Mouse (Mus musculus) c-Kit-positive CD71-positive TER-119-negative erythroid progenitor cells, embryonic 14.5 days (primary cell): ENCODE results near the gene Zfp456.
A peak's percentile ranks its signal among the peaks of the same experiment; 100 is the strongest.
"Not testable (repeated sequence)": the region's sequence is repeated elsewhere in the genome, so short reads cannot be mapped to it uniquely, and the experiment has no call there.

ENCODE experiments used
- DNase-seq: peaks from one replicate; pipeline ENCODE4 v3.0.0-alpha.2; 2013; ENCODE audit warnings: low read depth

The Zfp456 gene

GRCm38 (mm10) chr13:67375050-67375911, at the start of gene Zfp456, which contains the start of gene Gm28041:
TSS of gene Zfp456 (minus strand) at chr13:67375810.
TSS of gene Gm28041 (minus strand) at chr13:67375733.
- peak; percentile 82 for DNase-seq

- DNase-seq, result not testable (repeated sequence)
Measured at GRCm38 (mm10) chr13:67422532-67422931, 46.9 kb upstream of the Zfp456 start.

DNA sequence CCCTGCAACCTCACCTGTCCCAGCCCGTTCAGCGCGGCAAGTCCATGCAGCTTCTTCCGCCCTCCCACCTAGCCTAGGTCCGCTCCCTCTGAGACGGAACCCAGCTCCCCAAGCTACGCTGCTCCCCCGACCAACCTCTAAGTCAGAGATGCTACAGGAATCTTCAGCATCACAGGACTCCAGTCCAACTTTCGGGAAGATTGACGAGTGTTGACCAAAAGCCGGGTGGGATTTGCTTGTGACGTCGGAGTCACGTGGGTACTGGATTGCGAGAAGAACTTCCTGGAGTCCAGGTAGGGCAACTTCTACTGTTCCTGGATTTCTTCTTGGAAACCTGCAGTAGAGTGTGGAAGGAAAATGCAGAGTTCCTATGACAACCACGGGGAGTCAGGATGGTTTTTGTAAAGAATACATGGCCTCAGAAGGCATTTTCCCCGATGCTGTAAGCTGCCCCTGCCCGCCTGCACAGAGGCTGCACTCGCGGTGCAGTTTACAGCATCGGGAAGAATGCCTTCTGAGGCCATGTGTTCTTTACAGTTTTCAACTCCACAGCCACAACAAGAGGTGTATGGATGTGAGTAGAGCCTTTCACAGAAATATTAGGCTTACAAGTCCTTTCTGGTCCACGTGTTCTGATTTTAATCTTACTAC, 45.7 kb upstream of the Zfp456 start, which contains the start of gene Zfp459:
Gene Zfp459, minus strand, starts transcription at position 212 of the 651 bp plus-strand sequence.
- DNase-seq, result peak; percentile 48

DNA sequence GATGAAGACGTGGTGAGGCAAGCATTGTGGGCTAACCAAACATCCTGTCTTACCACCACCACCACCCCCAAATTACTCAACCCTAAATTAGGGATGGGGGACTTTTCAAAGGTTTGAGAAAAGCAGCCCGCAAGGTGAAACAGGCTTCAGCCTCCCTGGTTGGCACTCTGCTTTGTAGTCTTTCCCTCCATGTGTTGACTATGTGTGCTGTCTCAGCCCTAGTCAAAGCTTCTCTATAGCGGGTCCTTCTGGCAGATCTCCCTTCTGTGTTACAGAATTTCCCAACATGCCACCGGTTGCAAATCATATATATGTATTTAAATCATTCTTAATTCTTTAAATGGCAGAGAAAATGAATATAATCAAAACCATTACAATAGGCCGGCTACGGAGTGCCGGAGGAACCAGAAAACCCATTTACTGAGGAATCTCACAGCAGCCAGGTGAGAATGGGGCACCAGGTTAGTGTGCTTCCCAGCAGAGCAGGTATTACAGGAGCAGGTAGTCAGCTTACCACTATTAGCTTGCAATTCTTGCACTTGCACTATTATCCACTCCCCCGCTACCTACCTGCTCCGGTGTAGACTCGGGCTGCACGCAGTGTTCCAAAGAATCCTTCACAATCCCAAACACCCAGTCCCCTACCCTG, 45.1 kb upstream of the Zfp456 start:
- no peak for DNase-seq

DNA sequence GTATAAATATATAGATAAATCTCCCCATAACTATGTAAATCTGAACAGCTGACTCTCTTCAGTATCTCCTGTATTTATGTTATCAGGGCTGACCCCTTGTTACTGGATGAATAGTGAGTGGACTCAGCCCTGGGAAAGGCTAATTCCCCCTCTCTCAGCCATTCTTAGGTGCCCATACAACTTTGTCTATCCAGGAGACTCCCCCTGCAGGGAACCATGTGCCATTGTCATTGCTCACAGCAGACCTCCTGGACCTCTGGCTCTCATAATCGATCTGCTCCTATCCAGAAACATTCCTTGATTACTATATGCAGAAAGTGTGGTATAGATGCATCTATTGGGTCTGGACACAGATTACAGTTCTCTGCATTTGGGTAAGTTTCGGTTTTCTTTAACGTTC, 41.2 kb upstream of the Zfp456 start:
- DNase-seq, result no peak

- no peak for DNase-seq
Measured at GRCm38 (mm10) chr13:67415759-67416158, 40.1 kb upstream of the Zfp456 start.

DNA sequence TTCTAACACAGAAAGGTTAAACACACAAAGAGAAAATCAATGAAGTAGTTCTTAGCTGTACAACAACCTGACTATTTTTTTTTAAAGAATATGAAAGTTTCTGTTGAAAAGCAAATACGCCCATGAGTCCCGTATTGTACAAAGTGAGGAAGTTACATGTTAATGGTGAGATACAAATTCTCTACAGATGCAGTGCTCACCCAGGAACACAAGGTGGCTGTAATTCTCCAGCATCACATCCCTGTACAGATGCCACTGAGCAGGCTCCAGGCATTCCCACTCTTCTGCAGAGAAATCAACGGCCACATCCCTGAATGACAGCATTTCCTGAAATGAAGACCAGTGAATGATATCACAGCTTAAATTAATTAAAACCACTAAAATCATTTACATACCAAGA, 38.0 kb upstream of the Zfp456 start:
- DNase-seq, result not testable (repeated sequence)

- DNase-seq, result peak; percentile 69
Measured at GRCm38 (mm10) chr13:67399183-67399903, 23.7 kb upstream of the Zfp456 start, which contains the start of gene Zfp429. TSS of gene Zfp429 (minus strand) at chr13:67399819.

DNA sequence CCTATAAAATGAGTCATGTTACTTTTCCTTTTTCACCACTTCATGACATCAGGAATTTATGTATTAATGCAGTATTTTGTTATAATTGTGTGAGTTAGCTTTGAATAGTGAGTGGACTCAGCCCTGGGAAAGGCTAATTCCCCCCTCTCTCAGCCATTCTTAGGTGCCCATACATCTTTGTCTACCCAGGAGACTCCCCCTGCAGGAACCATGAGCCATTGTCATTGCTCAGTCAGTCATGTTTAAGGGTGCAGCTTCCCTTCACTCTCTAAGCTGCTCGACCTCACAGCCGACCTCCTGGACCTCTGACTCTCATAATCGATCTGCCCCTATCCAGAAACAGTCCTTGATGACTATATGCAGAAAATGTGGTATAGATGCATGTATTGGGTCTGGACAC, 645 bp upstream of the Zfp456 start:
- DNase-seq, result not testable (repeated sequence)

DNA sequence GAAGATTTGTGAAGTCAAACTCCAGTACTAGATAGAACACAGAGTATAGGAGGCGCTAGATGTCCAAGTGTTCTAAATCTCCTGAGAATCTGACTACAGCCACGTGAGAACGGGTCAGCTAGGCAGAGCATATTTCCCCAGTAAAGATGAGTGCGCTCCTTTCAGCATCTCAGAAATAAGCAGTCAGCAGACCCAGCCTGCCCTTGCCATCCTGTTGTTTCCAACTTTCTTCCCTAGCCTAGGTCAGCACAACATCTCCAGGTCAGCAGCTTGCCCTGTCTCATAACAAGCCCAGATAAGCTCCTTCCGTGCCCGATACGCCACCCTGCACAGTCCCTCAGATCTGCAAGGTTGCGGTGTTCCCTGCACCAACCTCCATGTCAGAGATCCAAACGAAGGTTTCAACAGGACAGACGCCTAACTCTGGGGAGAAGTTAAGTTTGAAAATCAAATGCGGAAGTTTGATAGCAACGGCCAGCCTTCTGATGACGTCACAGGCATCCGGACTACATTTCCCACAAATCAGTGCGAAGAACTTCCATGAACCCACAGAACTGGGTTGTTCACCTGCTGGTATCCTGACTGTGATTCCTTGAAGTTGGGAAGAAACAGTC, 15.4 kb downstream of the Zfp456 start, which contains the start of the genes Gm28044 and Zfp953:
Gene Gm28044, minus strand, starts transcription at position 406 of the 614 bp plus-strand sequence.
Gene Zfp953, minus strand, starts transcription at position 475 of the 614 bp plus-strand sequence.
- peak; percentile 87 for DNase-seq

DNA sequence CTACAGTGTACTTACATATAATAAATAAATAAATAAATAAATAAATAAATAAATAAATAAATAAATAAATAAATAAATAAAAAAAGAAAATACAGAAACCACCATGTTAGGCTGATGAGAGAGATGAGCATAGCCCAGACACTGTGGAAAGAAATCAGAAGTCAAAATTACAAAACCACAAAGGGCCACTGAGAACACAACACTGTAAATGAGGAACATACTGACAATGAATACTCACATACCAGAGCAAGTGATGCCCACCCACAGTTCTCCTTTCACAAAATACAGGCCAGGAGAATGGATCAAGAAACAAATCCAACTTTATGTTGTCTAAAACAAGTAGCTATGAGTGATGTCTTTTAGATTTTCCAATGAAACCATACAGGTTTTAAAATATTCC, 23.8 kb downstream of the Zfp456 start:
- no peak for DNase-seq

DNA sequence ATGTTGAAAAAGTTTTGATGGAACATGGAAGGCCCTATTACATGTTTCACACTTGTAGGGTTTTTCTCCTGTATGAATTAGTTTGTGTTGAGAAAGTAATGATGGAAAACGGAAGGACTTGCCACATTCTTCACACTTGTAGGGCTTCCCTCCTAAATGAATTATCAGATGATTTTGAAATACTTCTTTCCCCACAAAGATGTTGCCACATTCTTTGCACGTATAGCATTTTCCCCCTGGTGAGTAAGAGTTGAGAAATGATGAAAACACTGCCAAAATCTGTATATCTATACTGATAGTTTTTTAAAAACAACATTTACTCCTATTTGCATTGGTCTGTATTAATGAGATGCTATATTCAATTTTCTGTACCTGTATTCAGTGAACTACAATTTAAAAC, 32.2 kb downstream of the Zfp456 start:
- DNase-seq, result no peak

DNA sequence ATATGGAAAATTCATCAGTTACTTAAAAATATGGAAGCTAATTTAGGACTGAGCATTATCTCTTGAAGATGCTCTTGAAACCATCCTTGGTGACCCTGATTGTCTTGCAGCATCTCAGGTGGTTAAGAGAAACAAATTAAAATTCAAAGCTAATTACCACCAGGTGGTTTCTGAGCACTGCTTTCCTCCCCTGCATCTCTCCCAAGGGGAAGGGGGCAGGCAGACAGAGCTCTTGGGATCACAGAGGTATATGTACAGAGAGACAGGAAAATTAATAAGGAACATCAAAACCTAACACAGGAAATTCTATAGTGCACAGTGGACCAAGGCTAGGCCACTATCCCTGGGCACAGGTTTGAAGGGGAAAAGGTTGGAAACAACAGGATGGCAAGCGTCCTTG, 42.7 kb downstream of the Zfp456 start:
- no peak for DNase-seq

DNA sequence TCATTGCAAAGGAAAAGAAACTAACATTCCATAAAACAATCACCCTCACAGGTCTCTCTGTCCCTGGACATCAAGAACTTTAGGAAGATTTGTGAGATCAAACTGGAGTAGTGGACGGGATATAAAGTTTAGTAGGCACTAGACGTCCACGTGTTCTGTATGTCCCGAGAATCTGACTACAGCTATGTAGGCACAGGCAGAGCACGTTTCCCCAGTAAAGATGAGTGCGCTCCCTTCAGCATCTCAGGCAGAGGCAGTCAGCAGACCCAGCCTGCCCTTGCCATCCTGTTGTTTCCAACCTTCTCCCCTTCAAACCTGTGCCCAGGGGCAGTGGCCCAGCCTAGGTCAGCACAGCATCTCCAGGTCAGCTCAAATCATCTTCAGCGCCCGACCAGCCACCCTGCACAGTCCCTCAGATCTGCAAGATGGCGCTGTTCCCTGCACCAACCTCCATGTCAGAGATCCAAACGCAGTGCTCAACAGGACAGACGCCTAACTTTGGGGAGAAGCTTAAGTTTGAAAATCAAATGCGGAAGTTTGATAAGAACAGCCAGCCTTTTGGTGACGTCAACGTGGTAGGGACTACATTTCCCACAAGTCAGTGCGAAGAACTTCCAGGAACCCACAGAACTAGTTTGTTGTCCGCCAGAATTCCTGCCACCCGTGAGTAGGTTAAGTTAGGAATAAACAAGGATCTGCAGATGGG, 43.4 kb downstream of the Zfp456 start, which contains the start of gene Zfp595:
Gene Zfp595, minus strand, starts transcription at position 552 of the 706 bp plus-strand sequence.
- peak; percentile 84 for DNase-seq
